Mouse (Mus musculus): ENCODE measurements around the gene Mylip. TPM values are rescaled to one million over a fixed set of nuclear protein-coding genes. Genes with fewer than 3 reads are reported as not detected.

Gene Mylip
- polyA plus RNA-seq, 2 experiments, result 10.9 to 29.6 TPM

DNA sequence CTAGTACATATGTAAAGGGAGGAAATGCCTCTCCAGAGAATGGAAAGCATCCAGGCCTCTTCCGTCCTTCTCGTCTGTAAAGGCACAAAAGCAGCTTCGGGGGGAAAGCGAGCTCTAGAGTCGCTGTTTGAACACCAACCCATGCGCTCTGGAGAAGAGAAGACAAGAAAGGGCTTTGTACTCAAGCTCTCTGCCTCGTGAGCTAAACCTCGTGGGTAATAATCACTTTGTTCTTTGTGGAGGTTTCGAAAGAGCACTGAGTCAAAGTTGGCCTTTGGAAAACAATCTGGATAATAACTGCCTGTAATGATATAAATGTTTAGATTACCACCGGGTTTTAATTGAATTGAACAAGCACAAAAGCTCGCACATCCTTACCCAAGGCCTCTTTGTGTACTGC lies 39.7 kb downstream of the Mylip start:
- Histone ChIP-seq H3K36me3 (ENCODE audit: control insufficient read depth, insufficient read depth, low read length) (no peaks in the 10 kb centered on the region), H3K9ac (ENCODE audit: low read depth, low read length, severe bottlenecking) (no peak overlapping the region), H3K27ac (replicated peaks; ENCODE audit: low read depth, low read length) (peak overlapping the region; percentile 30; the same call in 1 of the 2 replicates), H3K4me2 (replicated peaks; ENCODE audit: low read depth, low read length, severe bottlenecking) (no peak overlapping the region), H3K4me1 (ENCODE audit: control insufficient read depth, insufficient read depth, low read length) (peaks cover 8% of the 10 kb centered on the region), H3K4me3 (replicated peaks; ENCODE audit: low read length) (no peak overlapping the region), H3K27me3 (ENCODE audit: control insufficient read depth, insufficient read depth, low read length) (no peaks in the 10 kb centered on the region), H3K9me3 (ENCODE audit: control insufficient read depth, low read length) (no peaks in the 10 kb centered on the region)
- DNase-seq (ENCODE audit: low spot score) (no peak), ATAC-seq (ENCODE audit: low FRiP score, low read depth) (no peak)
- 34% methylated on average over 11 of the region's 11 CpGs for WGBS
- no peak for TF ChIP-seq POLR2A (IDR thresholded peaks at IDR 0.05; ENCODE audit: borderline replicate concordance, extremely low read depth, insufficient read depth, insufficient read length)

DNA sequence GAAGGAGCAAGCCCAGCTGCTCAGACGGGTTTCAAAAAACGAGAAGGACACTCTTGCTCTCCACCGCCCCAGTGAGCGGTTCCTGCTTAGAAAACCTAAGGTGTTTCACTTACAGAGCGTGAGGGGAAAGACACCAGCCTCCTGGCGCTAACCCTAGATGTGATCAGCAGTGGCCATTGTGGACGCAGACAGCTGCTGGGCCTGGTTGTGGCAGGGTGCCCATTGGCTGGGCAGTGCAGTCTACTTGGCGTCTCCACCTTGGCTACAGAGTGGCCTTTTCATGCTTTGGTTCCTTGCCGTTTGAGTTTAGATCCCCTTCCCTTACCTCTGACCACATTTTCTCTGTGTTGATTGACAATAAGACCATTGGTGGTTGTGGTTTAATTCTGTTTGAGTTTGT lies 47.6 kb downstream of the Mylip start:
- Histone ChIP-seq H3K4me2 (replicated peaks; ENCODE audit: low read depth, low read length, severe bottlenecking) (no peak overlapping the region), H3K27me3 (ENCODE audit: control insufficient read depth, insufficient read depth, low read length) (no peaks in the 10 kb centered on the region), H3K27ac (replicated peaks; ENCODE audit: low read depth, low read length) (no peak overlapping the region), H3K4me3 (replicated peaks; ENCODE audit: low read length) (no peak overlapping the region), H3K4me1 (ENCODE audit: control insufficient read depth, insufficient read depth, low read length) (peaks cover 33% of the 10 kb centered on the region), H3K9me3 (ENCODE audit: control insufficient read depth, low read length) (no peaks in the 10 kb centered on the region), H3K9ac (ENCODE audit: low read depth, low read length, severe bottlenecking) (no peak overlapping the region), H3K36me3 (ENCODE audit: control insufficient read depth, insufficient read depth, low read length) (no peaks in the 10 kb centered on the region)
- DNase-seq (ENCODE audit: low spot score), result no peak
- no peak for TF ChIP-seq POLR2A (IDR thresholded peaks at IDR 0.05; ENCODE audit: borderline replicate concordance, extremely low read depth, insufficient read depth, insufficient read length)
- WGBS, result 92% methylated on average over 9 of the region's 9 CpGs
- no peak for ATAC-seq (ENCODE audit: low FRiP score, low read depth)

DNA sequence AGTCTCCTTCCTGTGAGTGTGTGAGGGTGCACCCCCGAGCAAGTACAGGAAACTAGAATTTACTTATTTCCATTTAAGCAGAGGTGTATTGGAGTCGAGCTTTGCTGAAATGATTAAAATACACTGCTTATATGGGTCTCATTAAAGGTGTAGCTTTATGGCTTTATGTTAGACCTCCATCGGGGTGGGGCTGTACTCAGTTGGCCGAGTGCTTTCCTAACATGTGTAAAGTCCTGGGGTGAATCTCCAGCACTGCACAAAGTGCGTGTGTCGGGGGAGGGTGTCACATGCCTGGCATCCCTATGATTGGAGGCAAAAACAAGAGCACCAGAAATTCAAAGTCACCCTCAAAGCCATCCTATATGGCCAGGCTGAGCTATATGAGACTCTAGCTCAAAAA lies 49.3 kb downstream of the Mylip start:
- WGBS, result 42% methylated on average over 6 of the region's 6 CpGs
- H3K36me3 ChIP-seq (ENCODE audit: control insufficient read depth, insufficient read depth, low read length), result no peaks in the 10 kb centered on the region
- H3K4me3 ChIP-seq (replicated peaks; ENCODE audit: low read length), result no peak overlapping the region
- DNase-seq (ENCODE audit: low spot score) (no peak), ATAC-seq (ENCODE audit: low FRiP score, low read depth) (no peak)
- no peaks in the 10 kb centered on the region for H3K9me3 ChIP-seq (ENCODE audit: control insufficient read depth, low read length)
- TF ChIP-seq POLR2A (IDR thresholded peaks at IDR 0.05; ENCODE audit: borderline replicate concordance, extremely low read depth, insufficient read depth, insufficient read length), result no peak
- no peak overlapping the region for H3K9ac ChIP-seq (ENCODE audit: low read depth, low read length, severe bottlenecking)
- H3K4me2 ChIP-seq (replicated peaks; ENCODE audit: low read depth, low read length, severe bottlenecking), result no peak overlapping the region
- peaks cover 44% of the 10 kb centered on the region for H3K4me1 ChIP-seq (ENCODE audit: control insufficient read depth, insufficient read depth, low read length)
- H3K27me3 ChIP-seq (ENCODE audit: control insufficient read depth, insufficient read depth, low read length), result no peaks in the 10 kb centered on the region
- H3K27ac ChIP-seq (replicated peaks; ENCODE audit: low read depth, low read length), result no peak overlapping the region

DNA sequence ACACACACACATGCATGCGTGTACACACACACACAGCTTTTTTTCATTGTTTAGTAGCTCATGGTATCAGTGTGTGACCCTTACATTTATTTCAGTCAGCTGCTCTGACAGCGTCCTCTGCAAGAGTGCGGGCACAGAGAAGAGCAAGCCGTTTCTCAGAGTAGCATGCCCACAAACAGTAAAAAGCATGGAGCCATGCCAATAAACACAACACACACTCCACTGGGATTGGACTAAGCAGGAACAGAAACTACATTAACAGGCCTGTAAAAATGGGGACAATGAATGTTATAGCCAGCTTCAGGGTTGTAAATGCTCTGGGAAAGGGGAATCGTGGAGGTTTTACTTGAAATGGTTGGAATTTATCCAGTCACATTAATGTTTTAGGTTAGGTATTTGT lies 50.7 kb downstream of the Mylip start:
- H3K4me1 ChIP-seq (ENCODE audit: control insufficient read depth, insufficient read depth, low read length), result peaks cover 42% of the 10 kb centered on the region
- H3K4me3 ChIP-seq (replicated peaks; ENCODE audit: low read length), result no peak overlapping the region
- DNase-seq (ENCODE audit: low spot score) (peak; percentile 79), ATAC-seq (ENCODE audit: low FRiP score, low read depth) (peak; percentile 82)
- H3K27ac ChIP-seq (replicated peaks; ENCODE audit: low read depth, low read length), result no peak overlapping the region
- no peaks in the 10 kb centered on the region for H3K36me3 ChIP-seq (ENCODE audit: control insufficient read depth, insufficient read depth, low read length)
- H3K9ac ChIP-seq (ENCODE audit: low read depth, low read length, severe bottlenecking), result no peak overlapping the region
- no peaks in the 10 kb centered on the region for H3K9me3 ChIP-seq (ENCODE audit: control insufficient read depth, low read length)
- no peaks in the 10 kb centered on the region for H3K27me3 ChIP-seq (ENCODE audit: control insufficient read depth, insufficient read depth, low read length)
- 24% methylated on average over 5 of the region's 5 CpGs for WGBS
- 0 out of 2 replicates have a peak overlapping the region, but pooled peaks have one; percentile 19 for H3K4me2 ChIP-seq (replicated peaks; ENCODE audit: low read depth, low read length, severe bottlenecking)
- TF ChIP-seq POLR2A (IDR thresholded peaks at IDR 0.05; ENCODE audit: borderline replicate concordance, extremely low read depth, insufficient read depth, insufficient read length), result no peak

DNA sequence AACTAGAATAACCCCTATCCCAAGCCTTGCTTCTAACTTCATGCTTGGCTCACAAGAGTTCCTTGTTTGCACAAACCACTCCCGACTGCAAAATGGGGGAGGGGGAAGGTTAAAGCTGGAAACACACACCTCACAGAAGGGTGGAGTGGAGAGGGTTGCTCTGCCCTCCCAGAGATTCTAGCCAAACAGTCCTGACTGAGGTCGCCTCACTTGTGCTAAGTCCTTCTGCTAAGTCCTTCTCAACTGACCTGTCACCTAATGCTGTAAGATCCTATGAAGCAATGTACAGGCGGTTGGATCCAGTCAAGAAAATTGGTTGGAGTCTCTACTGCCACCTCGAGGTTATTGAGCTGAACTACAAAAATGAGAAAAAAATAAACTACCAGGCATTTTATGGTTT lies 52.9 kb downstream of the Mylip start:
- no peaks in the 10 kb centered on the region for H3K36me3 ChIP-seq (ENCODE audit: control insufficient read depth, insufficient read depth, low read length)
- H3K4me1 ChIP-seq (ENCODE audit: control insufficient read depth, insufficient read depth, low read length), result peaks cover 44% of the 10 kb centered on the region
- WGBS, result 20% methylated on average over 4 of the region's 4 CpGs
- peak; percentile 58 for DNase-seq (ENCODE audit: low spot score)
- H3K9me3 ChIP-seq (ENCODE audit: control insufficient read depth, low read length), result no peaks in the 10 kb centered on the region
- no peak for ATAC-seq (ENCODE audit: low FRiP score, low read depth)
- TF ChIP-seq POLR2A (IDR thresholded peaks at IDR 0.05; ENCODE audit: borderline replicate concordance, extremely low read depth, insufficient read depth, insufficient read length), result no peak
- H3K4me2 ChIP-seq (replicated peaks; ENCODE audit: low read depth, low read length, severe bottlenecking), result no peak overlapping the region
- H3K4me3 ChIP-seq (replicated peaks; ENCODE audit: low read length), result no peak overlapping the region
- H3K9ac ChIP-seq (ENCODE audit: low read depth, low read length, severe bottlenecking), result no peak overlapping the region
- H3K27me3 ChIP-seq (ENCODE audit: control insufficient read depth, insufficient read depth, low read length), result no peaks in the 10 kb centered on the region
- H3K27ac ChIP-seq (replicated peaks; ENCODE audit: low read depth, low read length), result no peak overlapping the region

All from limb, embryonic 14.5 days (tissue).